Mouse (Mus musculus): ENCODE data around the gene Atf7.
"Not testable (repeated sequence)": the region's sequence is repeated elsewhere in the genome, so short reads cannot be mapped to it uniquely, and the experiment has no call there.

Atf7 gene

DNA sequence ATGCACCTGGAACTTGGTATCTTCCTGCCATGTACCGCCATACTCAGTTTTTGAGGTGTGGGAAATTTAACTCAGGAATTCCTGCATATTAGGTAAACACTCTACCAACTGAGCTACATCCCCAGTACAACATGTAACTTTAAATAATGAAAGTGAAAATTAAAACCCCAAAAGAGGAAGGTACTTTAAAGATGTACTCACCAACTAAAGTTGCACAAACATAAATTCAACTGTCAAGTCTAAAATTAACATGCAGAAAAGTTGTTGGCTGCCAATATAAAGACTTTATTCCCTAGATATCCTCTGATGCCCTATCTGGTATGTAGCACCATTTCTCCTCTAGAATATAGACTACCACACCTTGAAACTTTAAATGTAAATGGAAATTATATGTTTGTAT lies 7.6 kb downstream of the Atf7 start:
- no peak for DNase-seq

DNA sequence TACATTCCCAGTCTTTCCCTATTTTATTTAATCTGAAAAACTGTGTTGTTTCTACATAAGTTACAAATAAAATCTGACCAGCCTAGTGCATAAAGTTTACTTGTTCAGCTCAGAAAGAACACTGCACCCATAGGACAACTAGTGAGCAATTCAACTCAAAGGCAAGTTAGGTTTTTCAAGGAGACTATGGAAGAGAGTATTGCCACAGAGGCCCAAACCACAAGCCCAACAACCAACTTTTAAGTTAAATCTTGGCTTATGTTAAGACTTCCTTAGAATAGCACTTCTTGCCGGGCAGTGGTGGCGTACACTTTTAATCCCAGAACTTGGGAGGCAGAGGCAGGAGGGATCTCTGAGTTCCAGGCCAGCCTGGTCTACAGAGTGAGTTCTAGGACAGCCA lies 9.1 kb downstream of the Atf7 start:
- DNase-seq, result no peak

DNA sequence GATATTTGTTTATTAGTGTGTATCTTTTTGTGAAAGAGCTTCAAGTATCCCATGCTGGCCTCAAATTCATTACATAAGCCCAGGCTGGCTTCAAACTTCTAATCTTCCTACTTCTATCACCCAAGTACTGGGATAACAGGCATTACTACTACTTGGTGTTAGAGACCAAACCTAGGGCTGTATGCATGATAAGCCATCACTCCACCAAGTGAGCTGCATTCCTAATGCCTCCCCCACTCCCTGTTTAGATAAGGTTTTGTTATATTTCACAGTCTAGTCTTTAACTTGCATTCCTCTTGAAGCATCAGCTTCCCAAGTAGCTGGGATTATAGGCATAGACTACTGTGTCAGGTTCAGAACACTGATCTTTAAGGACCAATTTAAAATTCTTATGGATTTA lies 11.0 kb downstream of the Atf7 start:
- no peak for DNase-seq

DNA sequence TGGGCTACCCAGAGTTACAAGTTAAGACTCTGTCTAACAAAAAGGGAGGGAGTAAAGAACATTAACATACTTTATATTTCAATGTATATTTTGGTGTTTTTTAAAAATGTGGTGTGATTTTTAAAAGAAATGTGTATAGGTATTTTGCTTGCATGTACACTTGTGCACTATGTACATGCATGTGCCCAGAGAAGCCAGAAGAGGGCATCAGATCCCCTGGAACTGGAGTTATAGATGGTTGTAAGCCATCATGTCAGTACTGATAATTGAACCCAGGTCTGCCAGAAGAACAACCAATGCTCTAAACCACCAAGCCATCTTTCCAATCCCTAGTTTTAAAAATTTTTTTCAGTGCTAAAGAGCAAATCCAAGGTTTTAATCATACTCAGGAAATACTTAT lies 12.3 kb downstream of the Atf7 start:
- DNase-seq, result no peak

DNA sequence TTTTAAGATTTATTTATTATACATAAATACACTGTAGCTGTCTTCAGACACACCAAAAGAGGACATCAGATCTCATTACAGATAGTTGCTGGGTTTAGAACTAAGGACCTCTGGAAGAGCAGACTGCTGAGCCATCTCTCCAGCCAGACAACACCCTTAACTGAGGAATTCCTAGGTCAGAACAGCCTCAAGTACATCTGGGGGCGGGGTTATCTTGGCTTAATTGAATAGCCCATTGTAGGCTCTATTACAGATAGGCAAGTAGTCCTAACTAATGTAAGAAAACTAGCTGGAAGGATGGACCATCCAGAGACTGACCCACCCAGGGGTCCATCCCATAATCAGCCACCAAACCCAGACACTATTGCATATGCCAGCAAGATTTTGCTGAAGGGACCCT lies 16.7 kb downstream of the Atf7 start:
- not testable (repeated sequence) for DNase-seq

DNA sequence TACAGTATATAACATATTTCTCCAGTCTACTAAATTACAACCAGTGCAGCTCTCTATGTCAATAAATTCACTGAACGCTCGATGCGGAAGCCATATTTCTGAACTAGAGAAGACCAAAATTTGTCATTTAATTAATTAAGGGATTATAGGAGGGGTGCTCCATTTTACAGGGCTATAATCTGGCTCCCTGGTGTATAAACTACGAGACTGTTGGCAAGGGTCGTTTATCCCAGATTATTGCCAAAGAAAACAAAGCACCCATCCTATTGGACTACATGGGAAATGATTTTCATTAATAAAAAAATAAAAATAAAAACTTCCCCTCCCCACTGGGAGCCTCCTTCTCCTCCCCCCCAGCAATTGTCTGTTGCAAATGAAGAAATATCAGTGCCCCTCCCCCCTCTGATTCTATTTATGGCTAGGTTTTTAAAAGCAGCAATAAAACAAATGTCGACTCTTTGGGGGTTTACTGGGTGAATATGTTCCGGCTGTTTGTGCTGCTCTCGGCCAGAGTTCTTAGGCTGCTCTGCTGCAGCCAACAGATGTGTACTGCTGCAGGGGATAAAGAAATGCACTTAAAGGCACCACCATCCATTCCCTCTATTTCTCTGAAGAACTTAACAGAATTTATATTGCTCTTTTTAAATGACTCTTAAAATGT lies 31.1 kb downstream of the Atf7 start:
- no peak for DNase-seq

DNA sequence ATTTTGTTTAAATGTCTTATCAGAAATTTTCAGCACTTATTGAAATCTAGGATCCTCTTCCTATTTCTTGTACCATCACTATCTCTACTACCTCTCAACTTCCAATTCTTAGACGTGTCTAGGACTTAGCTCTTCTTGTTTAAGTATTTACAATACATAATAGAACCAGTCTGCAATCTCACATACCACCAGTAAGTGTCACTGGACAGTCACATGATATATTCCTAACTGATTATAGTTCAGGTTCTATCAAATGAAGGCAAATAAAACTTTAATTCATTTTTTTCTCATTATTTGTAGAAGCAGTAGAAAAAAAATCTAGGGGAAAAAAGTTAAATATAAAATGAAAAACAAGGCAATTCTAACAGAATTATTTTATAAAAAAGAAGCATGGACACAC lies 32.6 kb downstream of the Atf7 start:
- DNase-seq, result no peak

DNA sequence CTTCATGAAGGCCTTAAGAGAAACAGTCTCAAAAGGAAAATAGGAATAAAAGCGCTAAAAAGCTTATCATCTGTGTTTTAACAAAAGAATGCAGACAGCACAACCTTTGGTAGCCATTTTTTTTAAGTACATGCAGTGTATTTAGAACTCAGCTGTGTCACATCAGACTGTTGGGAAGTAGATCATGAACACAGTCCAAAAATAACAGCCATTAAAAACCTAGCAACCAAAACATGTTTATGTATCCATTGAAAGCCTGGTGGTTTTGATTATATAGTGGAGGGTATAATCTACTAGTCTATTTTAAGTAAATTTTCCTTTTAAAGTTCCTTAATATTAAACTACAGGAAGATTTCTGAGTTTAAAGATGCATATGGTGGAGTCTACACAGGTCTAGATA lies 34.7 kb downstream of the Atf7 start:
- DNase-seq, result no peak

DNA sequence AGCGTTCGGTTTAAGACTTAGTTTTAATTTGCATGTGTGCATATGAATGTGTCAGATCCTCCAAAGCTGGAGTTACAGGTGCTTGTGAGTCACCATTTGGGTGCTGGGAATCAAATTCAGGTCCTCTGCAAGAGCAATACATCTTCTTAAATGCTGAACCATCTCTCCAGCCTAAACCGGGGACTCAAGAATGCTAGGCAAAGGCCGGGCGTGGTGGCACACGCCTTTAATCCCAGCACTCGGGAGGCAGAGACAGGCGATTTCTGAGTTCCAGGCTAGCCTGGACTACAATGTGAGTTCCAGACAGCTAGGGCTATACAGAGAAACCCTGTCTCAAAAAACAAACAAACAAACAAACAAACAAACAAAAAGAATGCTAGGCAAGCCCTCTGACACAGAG lies 35.4 kb downstream of the Atf7 start:
- no peak for DNase-seq

DNA sequence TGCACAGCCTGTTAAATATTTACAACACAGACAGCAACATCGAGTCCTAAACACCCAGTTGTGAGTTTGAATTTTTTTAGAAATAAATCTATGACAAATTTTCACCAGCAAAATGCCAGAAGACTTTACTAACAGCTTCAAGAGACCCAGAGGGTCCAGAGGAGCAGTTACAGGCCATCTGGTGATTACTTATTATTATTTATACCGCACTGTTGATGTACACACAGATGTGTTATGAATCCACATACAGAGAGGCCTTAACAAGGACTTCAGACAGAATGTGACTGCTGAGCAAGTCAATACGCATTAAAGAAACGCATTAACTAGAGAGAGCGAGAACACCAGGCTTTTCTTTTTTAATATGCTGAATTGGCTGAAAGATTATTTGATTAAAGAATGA lies 39.8 kb downstream of the Atf7 start:
- no peak for DNase-seq

DNA sequence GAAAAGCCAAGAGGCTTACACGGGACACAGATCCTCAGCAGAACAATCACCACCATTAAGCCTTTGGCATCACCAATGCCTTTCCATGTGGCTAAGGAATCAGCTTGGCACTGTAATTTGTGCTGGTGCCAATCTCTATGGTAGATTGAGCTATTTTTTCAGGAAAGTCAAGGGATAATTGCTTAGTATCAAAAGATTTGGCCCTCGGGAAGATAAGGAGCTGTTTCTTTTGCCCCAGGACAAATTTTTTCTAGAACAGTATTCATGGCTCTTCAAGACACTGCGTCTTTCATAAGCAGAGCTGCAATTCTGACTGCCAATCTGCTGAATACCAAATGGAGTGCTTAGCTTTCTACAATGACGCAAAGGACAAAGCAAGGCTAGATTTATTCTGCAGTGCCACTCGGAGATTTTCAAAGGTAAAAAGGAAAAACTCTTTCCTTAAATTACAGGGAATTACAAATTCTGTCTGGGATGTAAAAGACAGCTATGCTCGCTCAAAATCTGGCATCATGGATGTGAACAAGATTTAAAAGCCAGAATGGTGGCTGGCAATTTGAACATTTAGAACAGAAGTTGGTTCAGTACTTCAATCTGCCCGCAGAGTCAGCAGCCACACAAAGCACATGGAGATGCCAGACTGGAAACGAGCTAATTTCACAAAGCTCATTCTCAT lies 41.4 kb downstream of the Atf7 start:
- peak; percentile 75 for DNase-seq

DNA sequence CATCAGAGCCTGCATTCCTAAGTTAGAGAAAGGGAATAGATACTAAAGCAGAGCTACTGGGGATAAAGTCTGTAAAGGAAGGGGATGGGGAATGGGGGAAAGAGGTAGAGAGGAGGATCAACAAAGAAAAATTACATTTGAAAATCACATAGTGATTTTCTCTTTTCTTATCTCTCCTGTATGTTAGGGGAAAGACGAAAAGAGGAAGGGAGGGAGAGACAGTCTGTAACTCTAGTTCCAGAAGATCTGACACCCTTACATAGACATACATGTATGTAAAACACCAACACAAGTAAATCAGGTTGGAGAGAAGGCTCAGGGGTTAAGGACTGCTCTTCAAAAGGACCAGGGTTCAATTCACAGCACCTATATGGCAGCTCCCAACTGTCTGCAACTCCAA lies 44.1 kb downstream of the Atf7 start:
- DNase-seq, result no peak

DNA sequence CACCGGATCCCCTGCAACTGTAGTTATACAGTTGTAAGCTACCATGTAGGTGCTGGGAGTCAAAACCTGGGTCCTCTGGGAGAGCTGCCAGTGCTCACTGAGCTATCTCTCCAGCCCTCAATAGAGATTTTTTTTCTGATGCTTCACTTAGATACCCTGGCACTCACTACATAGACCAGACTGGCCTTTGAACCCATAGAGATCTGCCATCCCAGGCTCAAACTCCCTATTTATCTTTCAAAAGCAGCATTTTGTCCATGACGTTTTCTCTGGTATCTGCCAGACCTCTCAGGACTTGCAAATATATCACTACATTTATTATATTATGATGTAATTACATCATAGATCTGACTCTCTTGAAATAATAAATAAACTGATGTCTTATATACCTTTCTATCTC lies 46.9 kb downstream of the Atf7 start:
- no peak for DNase-seq

DNA sequence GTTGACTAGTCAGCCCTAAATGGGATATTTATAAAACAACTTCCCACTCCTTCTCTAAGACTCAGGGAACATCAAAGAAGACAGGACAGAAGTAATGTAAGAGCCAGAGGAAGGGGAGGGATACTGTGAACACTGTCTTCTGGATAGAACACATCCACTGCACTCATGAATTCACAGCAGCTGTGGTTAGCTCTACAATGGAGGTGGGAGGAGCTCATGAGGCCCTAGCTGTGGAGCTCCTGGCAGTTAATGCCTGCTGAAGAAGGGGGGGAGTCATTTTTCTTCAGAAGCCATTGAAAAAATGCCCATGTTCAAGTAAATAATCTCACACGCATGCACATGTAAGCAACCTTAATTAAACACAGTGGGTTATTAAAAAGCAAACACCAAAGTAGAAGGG lies 48.3 kb downstream of the Atf7 start:
- no peak for DNase-seq

DNA sequence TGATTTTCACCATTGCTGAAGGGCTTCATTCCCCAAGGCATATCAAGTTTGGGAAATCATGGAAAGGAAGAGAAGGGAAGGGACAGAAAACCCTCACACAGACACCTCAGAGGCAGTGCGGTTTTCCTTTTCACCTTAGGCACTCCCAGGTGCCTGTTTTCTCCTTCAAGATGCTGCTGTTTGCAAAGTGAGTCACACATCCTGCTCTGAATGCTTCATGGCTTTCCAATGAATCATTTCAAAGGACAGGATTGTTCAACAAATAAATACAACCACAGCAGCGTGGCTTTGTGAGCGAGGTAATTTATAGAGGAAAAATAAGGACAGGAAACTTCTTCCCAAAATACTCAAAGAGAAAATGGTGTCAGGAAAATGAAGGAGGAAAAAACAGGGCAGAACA lies 53.2 kb downstream of the Atf7 start:
- no peak for DNase-seq

DNA sequence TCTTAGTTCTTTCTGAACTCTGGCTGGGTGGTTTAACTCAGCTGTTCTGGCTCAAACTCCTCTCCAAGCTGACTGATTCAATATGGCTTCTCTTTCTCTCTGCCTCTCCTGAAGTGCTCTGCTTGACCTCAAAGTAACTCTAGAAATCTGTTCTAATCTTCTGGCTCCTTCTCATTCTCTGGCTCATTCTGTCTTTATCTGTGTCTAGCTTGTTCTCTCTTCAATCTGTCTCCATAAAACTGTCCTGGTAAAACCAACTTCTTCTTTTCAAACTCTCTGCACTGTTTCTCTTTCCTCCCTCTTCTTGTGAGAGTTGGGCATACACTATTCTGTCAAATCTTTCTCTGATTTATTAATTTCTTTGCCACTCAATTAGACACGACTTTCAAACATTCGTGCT lies 57.4 kb downstream of the Atf7 start:
- DNase-seq, result no peak

DNA sequence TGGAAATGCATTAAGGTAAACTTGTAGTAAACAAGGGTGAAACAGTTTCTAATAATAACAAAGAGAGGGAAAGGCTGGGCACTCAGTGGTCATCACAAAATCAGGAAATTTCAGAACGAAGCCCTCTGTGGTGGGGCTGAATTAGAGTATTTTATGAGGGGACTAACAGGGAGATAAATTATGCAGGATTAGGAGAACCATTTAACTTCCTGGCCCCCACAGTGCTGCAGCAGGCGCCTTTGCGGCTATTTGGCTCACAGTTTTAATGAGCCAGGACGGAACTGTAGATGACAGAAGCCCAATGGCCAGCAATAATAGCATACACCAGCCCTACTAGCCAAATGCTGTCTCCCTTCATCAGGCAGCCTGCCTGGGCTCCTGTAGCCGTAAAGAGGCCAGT lies 61.6 kb downstream of the Atf7 start:
- DNase-seq, result peak; percentile 65

DNA sequence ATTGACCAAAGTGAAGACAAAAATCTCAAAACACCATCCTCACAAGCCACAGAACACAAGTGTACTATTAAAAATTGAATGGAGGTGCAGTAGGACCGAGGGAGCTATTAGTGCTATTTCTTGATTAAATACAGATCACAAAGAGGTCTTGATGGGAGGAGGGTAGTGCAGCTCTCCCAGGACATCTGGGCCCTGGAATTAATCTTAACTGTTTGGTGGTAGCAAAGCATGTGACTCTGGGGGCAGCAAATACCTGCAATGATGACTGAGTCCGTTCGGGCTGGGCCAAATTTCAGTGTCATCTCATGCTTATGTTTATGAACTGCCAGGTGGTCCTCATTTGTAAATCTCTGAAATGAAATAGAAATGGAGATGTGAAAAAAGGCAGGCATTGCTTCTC lies 62.2 kb downstream of the Atf7 start:
- no peak for DNase-seq

DNA sequence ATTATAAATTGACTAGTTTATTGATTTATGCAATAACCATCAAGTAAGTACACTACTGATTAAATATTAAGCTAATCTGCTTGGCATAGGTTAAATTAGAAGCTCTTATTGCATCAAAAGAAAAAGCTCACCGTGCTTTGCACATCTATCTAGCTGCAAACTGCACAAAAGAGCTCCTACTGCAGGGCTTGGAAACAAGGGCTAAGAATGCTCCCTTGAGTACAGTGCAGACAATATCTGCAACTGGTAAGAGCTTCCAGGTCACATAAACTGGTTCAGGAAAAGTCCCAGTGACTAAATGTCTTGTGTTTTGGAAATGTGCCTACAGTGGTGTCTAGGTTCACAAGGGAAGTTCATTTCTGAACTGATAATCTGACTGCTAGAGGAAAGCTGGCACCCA lies 62.8 kb downstream of the Atf7 start:
- DNase-seq, result no peak

DNA sequence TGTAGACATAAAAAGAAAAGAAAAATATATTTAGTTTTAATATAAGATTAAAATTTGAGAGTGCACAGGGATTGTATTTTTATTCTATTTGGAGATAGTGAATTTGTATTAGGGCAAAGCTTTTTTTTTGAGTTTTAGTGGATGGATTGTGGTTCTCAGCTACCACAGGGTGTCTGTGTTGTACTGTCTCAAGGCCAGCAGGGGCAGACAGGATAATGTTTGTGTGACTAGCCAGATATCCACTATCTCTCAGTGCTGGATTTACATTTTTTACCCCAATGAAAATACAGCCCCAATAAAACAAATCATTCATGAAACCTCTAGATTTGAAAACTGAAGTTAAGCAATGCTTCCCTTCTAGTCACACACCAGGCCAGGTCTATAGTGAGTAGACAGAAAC lies 67.7 kb downstream of the Atf7 start:
- DNase-seq, result no peak

DNA sequence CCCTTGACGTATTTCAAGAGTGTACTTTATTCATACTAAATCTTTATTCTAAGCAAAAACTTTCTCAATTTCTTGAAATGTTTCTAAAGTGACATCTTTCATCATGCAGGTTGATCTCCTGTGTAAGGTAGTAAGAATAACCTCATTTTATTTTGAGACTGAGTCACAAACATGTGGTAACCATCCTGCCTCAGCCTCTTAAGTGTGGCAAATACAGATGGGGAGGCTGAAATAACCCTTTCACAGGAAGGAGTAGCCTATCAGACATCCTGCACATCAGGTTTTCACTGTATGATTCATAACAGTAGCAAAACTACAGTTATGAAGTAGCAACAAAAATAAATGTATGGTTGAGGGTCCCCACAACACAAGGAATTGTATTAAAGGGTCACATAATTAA lies 69.7 kb downstream of the Atf7 start:
- DNase-seq, result no peak

DNA sequence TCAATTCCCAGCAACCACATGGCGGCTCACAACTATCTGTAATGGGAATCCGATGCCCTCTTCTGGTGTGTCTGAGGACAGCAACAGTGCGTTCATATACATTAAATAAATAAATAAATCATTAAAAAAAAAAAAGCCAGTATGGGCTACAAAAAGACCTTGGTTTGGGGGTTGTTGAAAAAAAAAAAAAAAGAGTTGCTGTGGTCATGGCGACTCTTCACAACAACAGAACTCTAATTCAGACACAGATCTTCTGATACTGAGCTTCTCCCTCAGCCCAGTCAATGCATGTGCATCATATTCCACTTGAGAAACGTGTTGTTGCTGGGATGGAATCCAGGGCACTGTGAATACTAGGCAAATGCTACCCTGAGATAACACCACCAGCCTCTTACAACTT lies 72.7 kb downstream of the Atf7 start:
- DNase-seq, result no peak

DNA sequence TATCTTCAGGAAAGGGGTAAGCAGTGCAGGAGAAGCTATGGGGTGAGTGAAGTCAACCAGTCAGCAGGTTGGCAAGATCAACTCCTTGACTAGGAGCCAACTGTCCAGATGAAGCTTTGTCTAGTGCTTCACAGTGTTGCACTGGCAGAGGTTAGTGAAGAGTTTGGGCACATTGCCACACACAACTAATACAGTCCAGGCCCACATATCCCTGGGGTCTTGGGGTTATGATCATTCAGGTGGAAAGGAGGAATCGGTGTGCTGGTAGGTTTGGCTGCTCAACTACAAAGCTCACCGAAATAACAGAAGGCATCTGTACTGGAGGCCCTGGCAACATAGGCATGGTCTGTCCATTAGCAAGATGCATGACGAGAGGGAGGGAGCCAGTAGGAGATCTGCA lies 77.8 kb downstream of the Atf7 start:
- DNase-seq, result peak; percentile 96

DNA sequence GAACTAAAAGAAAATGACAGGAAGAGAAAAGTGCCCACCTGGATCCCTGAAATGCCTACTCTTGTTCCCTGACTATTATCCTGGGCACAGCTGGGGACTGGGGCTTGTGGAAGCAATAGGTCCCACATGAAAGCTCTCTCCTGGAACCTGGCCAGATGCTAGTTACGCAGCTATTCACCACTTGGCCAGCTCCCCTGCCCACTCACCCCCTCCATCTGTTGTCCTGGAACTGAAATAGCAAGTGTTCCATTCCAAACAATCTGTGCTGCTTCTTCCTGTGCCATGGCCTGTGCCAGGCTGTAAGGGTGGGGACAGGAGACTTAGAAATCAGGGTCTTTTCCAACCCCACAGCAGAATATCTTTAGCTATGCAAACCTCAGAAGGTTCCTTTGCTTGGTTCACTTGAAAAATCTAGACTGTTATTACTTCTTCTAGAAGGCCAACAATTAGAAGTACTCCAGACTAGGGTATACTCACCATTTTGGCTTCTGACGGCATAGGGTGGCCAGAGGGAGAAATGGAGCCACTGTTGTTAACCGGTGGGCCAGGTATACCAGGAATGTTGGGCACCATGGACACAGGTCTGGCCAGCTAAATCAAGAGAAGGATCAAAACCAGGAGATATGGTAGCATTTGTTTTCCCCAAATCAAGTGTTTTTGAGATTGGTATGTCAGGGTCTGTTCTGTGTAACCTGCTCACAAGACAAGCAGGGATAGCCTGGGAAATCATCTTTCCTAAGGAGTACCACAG lies 78.4 kb downstream of the Atf7 start:
- DNase-seq, result peak; percentile 99

DNA sequence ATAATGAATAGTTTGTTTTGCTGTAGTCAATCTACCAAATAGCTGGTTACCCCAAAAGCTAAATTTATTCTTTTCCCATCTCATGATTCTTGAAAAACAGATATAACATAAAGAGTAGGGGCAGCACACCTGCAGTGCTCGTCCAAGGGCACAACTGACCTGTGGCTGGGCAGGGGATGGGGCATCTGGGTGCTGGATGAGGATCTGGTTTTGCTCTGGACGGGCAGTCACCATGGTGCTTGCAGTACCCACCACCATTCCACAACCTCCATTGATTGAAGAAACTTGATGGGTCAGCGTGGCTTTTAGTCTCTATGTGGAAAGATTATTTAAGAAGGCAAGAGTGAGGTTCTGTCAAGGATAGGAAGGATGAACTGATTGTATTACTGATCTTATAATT lies 79.0 kb downstream of the Atf7 start:
- no peak for DNase-seq
